Mouse (Mus musculus) kidney, adult 2 months (tissue): ENCODE results near the gene Ucn3.

Experiments
- CTCF ChIP-seq: fragments of 200-500 bp; conservative IDR thresholded peaks from 2 replicates; pipeline ENCODE4 v1.5.1; 2011; ENCODE audit warnings: low read depth, mild to moderate bottlenecking, control low read depth, low read length, moderate library complexity, mixed read lengths; ENCODE audit not compliant: insufficient read depth, insufficient read length
- POLR2A ChIP-seq: fragments of 200-500 bp; IDR thresholded peaks from one replicate; pipeline ENCODE4 v1.6.1; 2011; ENCODE audit warnings: low read depth, low read length, control low read depth

GRCm38 (mm10) chr13:3924483-3924882, 20.7 kb downstream of the Ucn3 start:
- TF ChIP-seq POLR2A: no peak
- TF ChIP-seq CTCF: no peak
